Mouse (Mus musculus) kidney, adult 2 months (tissue): ENCODE results near the gene Spdya. TPM values are rescaled to one million over a fixed set of nuclear protein-coding genes. Genes with fewer than 3 reads are reported as not detected.
A peak's percentile ranks its signal among the peaks of the same experiment; 100 is the strongest.

Experiments
- DNase-seq: peaks from one replicate; pipeline ENCODE4 v3.0.0; 2021
- H3K27ac ChIP-seq: fragments of 200-500 bp; 2 replicates; pipeline ENCODE4 v1.5.1; 2012; ENCODE audit warnings: low read depth, low read length, control low read depth, inconsistent platforms; ENCODE audit not compliant: insufficient read depth
- H3K27me3 ChIP-seq: fragments of 200-500 bp; replicated peaks from 2 replicates; pipeline ENCODE4 v1.6.1; 2012; ENCODE audit warnings: mild to moderate bottlenecking, moderate library complexity, low read length, inconsistent platforms; ENCODE audit not compliant: control insufficient read depth, insufficient read depth
- H3K36me3 ChIP-seq: fragments of 200-500 bp; 2 replicates; pipeline ENCODE4 v1.6.1; 2012; ENCODE audit warnings: mild to moderate bottlenecking, moderate library complexity, low read length, inconsistent platforms; ENCODE audit not compliant: control insufficient read depth, insufficient read depth
- H3K4me1 ChIP-seq: fragments of 200-500 bp; 2 replicates; pipeline ENCODE4 v1.6.1; 2011; ENCODE audit warnings: low read length; ENCODE audit not compliant: control insufficient read depth, insufficient read depth
- H3K4me3 ChIP-seq: fragments of 200-500 bp; 2 replicates; pipeline ENCODE4 v1.5.1; 2011; ENCODE audit warnings: mild to moderate bottlenecking, low read depth, low read length, control low read depth; ENCODE audit not compliant: insufficient read depth
- CTCF ChIP-seq: fragments of 200-500 bp; conservative IDR thresholded peaks from 2 replicates; pipeline ENCODE4 v1.5.1; 2011; ENCODE audit warnings: low read depth, mild to moderate bottlenecking, control low read depth, low read length, moderate library complexity, mixed read lengths; ENCODE audit not compliant: insufficient read depth, insufficient read length
- POLR2A ChIP-seq: fragments of 200-500 bp; IDR thresholded peaks from one replicate; pipeline ENCODE4 v1.6.1; 2011; ENCODE audit warnings: low read depth, low read length, control low read depth
- WGBS: fragments of 180-500 bp; shearing (Covaris S2); methylation state at CpG from one replicate; pipeline ENCODE4 v1.1.7; 2018; 5-methylcytosine and 5-hydroxymethylcytosine counted together
- polyA plus RNA-seq: library from polyadenylated mRNA; depleted of rRNA; stranded (reverse); fragments of >200 nt; gene quantifications from 2 replicates; pipeline ENCODE4 v1.2.3, GENCODE M21; 2012

Gene Spdya
- polyA plus RNA-seq, 1 experiment: 0.08 TPM

- WGBS: 66% methylated on average over 3 of the region's 3 CpGs
- no peak for DNase-seq
- Histone ChIP-seq H3K27ac (no peak overlapping the region), H3K4me1 (no peaks in the 10 kb centered on the region), H3K36me3 (no peaks in the 10 kb centered on the region), H3K4me3 (no peak overlapping the region), H3K27me3 (no peaks in the 10 kb centered on the region)
- TF ChIP-seq CTCF (no peak), POLR2A (no peak)
Observed at GRCm38 (mm10) chr17:71537164-71537563, 14.7 kb upstream of the Spdya start.

GRCm38 (mm10) chr17:71548586-71548985, 3.3 kb upstream of the Spdya start:
- DNase-seq: peak; percentile 30
- 9% methylated on average over 1 of the region's 1 CpGs for WGBS

GRCm38 (mm10) chr17:71551350-71551749, 511 bp upstream of the Spdya start:
- H3K27me3 ChIP-seq: no peaks in the 10 kb centered on the region
- WGBS: 9% methylated on average over 6 of the region's 6 CpGs
- TF ChIP-seq POLR2A (no peak), CTCF (no peak)
- no peak overlapping the region for H3K27ac ChIP-seq
- no peaks in the 10 kb centered on the region for H3K36me3 ChIP-seq
- no peaks in the 10 kb centered on the region for H3K4me1 ChIP-seq
- no peak for DNase-seq
- H3K4me3 ChIP-seq: peak overlapping the region; percentile 56

More at GRCm38 (mm10) chr17:71548586-71548985, 3.3 kb upstream of the Spdya start:
- Histone ChIP-seq H3K4me1 (no peaks in the 10 kb centered on the region), H3K27ac (no peak overlapping the region), H3K36me3 (no peaks in the 10 kb centered on the region), H3K27me3 (no peaks in the 10 kb centered on the region), H3K4me3 (no peak overlapping the region)
- TF ChIP-seq CTCF: no peak
- TF ChIP-seq POLR2A: no peak

- Histone ChIP-seq H3K4me1 (no peaks in the 10 kb centered on the region), H3K4me3 (no peak overlapping the region), H3K36me3 (no peaks in the 10 kb centered on the region), H3K27me3 (no peaks in the 10 kb centered on the region), H3K27ac (no peak overlapping the region)
- 22% methylated on average over 11 of the region's 11 CpGs for WGBS
- DNase-seq: peak; percentile 2
- TF ChIP-seq CTCF: no peak
- no peak for TF ChIP-seq POLR2A
Observed at GRCm38 (mm10) chr17:71552901-71553300, 1.0 kb downstream of the Spdya start.

- peak; percentile 40 for DNase-seq
Observed at GRCm38 (mm10) chr17:71561631-71562030, 9.8 kb downstream of the Spdya start.

GRCm38 (mm10) chr17:71579176-71579705, 27.4 kb downstream of the Spdya start:
- Histone ChIP-seq H3K27me3 (no peaks in the 10 kb centered on the region), H3K27ac (no peak overlapping the region), H3K4me1 (no peaks in the 10 kb centered on the region), H3K4me3 (no peak overlapping the region), H3K36me3 (no peaks in the 10 kb centered on the region)
- DNase-seq: no peak
- 76% methylated on average over 1 of the region's 1 CpGs for whole genome bisulfite sequencing
- TF ChIP-seq POLR2A: no peak
- no peak for TF ChIP-seq CTCF

More at GRCm38 (mm10) chr17:71561631-71562030, 9.8 kb downstream of the Spdya start:
- no peak overlapping the region for H3K27ac ChIP-seq
- no peak for TF ChIP-seq CTCF
- TF ChIP-seq POLR2A: no peak
- no peaks in the 10 kb centered on the region for H3K27me3 ChIP-seq
- H3K4me1 ChIP-seq: no peaks in the 10 kb centered on the region
- H3K4me3 ChIP-seq: no peak overlapping the region
- no peaks in the 10 kb centered on the region for H3K36me3 ChIP-seq

- Histone ChIP-seq H3K4me3 (peak overlapping the region; percentile 90), H3K4me1 (peaks cover 8% of the 10 kb centered on the region), H3K36me3 (no peaks in the 10 kb centered on the region), H3K27ac (peak overlapping the region; percentile 59; the same call in 1 of the 2 replicates), H3K27me3 (no peaks in the 10 kb centered on the region)
- under 1% methylated on average over 48 of the region's 48 CpGs for WGBS
- TF ChIP-seq POLR2A (no peak), CTCF (no peak)
- peak; percentile 4 for DNase-seq
Observed at GRCm38 (mm10) chr17:71597881-71598658, 46.2 kb downstream of the Spdya start.
